Mouse (Mus musculus) thymus, postnatal 4 days (tissue): ENCODE data around the gene 0610010F05Rik.
"Not testable (repeated sequence)": the region's sequence is repeated elsewhere in the genome, so short reads cannot be mapped to it uniquely, and the experiment has no call there.

Experiments used
- DNase-seq: peaks from one replicate; pipeline ENCODE4 v3.0.0; 2021

0610010F05Rik gene

DNA sequence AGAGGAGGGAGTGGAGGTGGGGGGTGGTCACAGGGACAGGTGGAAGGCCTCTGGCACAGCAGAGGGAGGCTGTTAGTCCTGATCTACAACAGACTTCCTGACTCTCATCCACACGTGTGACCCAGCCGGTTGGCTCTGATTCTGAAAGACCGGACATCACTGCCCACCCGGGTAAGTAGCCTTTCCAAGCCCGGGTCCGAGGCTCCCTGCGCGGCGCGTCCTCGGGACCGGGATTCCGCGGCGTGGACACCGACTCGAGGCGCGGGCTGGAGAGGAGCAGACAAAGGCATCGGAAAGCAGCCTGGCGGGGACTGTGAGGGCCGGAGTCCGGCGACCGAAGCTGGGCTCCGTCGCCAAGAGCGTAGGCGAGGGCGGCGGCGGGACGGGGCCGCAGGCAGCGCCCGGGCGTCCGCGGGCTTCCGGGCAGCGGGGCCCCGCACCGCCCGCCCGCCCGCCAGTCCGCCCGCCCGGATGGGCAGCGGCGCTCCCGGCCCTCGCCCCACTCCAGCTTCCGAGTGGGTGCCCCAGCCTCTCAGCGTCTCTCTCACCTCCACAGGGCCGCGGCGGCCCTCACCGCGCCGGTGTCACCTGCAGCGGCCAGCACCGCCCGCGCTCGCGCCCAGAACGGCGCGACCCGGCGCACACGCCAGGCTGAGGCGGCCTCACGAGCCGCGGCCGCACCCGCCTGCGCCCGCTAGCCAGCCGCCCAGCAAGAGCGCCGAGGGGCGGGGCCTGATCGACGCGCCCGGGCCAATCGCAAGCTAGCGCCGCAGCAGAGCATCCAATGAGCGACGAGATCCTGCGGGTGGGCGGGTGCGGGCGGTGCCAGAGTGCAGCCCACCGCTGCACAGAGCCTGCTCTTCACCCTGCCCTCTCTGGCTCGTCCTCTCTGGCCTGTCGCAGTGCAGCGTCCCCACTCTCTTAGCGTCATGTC is at the start of gene 0610010F05Rik:
TSS of gene 0610010F05Rik (minus strand) at position 695 of the 934 bp plus-strand sequence.
- DNase-seq = peak; percentile 87

DNA sequence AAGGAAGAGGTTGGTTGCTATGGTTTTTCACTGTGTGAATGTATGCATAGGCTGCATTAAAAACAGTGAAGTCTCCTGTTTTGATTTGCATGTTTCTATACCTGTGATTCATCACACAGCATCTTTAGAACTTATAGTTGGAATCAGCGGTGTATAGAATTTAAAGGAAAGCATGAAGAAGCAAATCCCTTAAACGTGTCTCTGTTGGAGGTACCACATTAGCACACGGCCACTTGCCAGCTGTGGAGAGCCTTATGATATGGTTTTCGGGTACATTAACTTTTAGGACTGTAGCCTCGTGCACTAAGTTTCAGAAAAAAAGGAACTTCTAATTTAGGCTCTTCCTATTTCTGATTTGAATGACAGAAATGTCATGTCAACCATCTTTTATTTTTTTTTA is 49.1 kb upstream of the 0610010F05Rik start:
- no peak for DNase-seq

GRCm38 (mm10) chr11:23680435-23680950 is 47.1 kb upstream of the 0610010F05Rik start:
- DNase-seq = no peak

DNA sequence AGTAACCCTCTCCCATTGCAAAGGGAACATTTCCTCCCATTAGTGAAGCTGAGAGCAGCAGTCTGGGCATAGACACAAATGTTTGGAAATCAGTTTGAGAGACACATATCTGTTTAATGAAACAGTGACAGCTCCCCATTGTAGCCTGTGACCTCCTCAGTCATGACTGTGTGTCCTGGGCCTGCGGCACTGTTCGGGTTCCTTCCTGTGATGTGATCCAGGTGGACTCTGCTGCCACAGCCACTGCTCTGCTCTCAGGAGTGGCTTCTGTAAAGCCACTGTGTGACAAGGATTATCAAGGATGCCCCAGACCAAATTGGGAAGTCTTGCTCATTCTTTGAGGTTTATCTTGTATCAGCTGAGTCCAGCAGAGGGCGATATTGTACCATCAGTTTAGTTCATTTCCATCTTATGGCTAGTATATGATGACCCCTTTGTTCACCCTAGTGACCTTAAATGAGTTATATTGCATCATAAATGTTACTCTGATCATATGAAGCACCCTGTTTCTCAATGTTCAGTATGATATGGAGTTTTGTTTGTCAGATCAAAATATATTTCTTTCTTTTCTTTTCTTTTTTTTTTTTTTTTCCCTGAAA is 45.7 kb upstream of the 0610010F05Rik start:
- peak; percentile 71 for DNase-seq

DNA sequence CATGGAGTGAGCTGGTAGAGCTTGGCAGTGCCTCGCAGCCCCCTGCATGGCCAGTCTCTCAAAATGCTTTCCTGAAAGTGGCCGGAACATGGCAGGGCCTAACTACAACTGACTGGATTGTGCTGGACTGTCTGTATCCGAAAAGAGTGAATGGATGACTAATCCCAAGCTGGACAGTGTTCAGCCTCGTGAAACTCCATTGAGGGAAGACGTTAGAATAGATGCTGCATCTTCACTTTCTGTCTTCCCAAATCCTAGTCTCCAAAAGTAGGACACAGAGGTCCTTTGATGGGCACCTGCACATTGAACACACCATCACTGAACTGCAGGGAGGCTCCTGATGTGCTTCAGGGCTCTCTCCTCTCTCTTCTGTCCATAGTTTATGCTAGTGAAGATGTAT is 42.7 kb upstream of the 0610010F05Rik start:
- DNase-seq = no peak

DNA sequence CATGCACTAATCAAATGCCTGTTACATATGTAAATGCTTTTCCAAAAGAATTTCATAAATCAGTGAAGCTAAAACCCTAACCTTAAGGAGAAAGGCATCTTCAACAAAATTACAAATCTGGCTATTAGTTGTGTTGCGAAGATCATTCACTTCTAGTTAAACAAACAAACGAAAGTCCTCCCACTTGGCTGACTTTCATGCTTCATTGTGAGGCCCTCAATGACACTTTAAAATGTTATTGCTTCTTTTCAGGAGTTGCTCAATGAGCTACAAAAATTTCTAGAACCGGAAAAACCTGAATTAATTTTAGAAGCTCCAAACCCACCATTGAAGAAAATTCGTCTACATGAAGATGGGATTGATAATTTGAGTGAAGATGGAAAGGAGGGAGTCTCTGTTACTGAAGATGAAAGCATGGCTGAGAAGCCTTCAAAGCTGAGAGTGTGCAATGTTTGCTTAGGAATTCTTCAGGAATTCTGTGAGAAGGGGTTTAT is 38.9 kb upstream of the 0610010F05Rik start:
- DNase-seq = no peak

DNA sequence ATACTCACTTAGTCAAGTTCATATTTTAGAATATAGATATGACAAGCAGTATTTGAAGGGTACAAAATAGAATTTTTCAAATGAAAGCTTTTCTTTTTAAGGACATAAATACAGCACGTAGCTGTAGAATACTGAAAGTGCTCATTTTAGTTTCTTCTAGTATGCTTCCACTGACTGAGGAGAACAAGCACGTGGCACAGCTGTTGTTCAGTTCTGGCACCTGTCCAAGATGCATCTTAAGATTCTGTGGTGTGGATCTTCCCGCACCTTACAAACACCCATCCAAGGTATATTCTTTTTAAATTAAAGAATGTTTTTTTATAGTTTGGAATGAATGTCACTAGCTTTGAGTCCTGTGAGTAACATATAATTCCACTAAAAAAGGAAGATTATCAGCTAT is 33.7 kb upstream of the 0610010F05Rik start:
- DNase-seq = no peak

DNA sequence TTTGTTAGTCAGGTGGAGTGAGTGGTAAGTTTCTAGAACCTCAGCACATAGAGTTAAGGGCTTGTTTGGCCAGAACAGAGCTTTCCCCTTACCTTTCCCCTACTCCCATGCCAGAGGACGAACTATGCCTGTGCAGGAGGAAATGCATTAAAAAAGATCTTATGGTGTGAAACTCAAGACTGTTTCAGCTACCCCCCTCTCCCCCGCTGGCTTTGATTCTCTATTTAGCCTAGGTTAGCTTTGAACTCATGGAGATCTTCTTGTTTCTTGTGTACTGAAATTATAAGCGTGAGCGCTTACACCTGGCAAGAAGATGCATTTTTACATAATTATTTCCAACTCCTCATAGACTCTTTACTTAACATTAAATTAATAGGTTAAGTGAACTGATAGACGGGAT is 33.1 kb upstream of the 0610010F05Rik start:
- no peak for DNase-seq

DNA sequence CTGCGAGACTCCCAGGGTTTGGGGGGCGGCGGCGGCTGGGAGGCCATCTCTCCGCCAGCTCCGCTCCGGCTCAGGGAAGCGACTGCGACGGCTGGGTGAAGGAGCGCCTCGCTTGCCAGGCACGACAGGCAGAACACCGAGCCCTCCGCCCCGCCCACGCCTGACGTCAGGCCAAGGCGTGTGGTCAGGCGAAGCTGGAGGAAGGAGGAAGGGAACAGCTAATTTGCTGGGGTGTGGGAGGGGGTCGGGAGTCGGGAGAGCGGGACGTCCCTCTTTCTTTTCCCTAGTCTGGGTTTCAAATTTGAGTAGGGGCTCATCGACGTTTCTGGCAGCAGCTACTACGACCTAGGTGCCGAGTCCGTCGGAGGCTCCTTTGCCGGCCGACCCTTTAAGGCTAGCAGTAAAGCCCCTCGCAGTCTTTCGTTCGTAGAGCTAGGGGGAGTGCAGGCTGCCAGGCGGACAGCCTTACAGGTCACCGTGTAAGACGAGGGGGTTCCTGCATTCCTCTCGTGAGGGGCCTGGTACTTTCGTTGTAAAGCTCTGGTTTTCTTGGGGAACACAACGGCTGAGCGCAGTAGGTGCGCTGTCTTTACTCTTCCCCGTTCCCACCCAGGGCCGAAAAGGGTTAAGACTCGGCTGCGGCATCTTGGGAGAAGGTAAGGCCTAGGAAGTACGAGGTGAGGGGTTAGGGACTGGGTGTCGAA is 32.5 kb upstream of the 0610010F05Rik start, which contains the start of gene Pex13:
TSS of gene Pex13 (minus strand) at position 162 of the 704 bp plus-strand sequence.
- DNase-seq = peak; percentile 92

DNA sequence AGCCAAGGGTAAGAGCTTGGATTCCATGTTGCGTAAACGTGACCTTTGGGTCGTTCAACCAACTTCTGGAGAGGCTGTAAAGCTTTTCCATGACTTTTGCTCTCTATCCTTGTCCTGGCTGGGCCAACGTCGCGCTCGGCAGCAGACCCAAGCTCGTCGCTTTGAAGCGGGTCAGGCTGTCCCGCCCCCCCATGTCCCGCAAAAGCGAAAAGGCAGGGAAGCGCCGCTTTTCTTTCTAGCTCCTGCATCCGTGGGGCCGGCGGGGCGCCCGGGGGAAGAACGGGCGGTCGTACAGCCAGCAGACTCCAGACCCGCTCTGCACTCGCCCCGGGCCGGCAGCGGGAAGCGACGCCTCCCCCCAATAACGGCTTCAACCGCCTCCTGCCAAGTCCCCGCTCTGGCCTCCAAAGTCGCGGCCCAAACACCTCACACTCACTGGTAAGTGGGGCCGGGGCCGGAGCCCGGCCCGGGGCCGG is 31.9 kb upstream of the 0610010F05Rik start, which contains the start of gene Pus10:
TSS of gene Pus10 (plus strand) at position 364 of the 476 bp plus-strand sequence.
- DNase-seq = no peak

DNA sequence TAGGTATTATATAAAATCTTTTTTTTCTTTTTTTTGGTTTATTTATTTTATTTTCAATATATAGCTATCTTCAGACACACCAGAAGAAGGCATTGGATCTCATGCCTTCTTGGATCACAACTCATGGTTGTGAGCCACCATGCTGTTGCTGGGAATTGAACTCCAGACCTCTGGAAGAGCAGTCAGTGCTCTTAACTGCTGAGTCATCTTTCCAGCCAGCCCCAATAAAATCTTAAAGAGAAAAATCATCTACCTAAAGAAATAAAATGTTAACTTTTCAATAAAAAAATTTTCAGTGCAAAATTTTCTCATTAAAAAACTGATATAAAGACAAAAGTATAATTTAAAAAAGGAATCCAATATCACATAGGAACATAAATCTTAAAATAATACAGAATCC is 30.8 kb upstream of the 0610010F05Rik start:
- DNase-seq = no peak

DNA sequence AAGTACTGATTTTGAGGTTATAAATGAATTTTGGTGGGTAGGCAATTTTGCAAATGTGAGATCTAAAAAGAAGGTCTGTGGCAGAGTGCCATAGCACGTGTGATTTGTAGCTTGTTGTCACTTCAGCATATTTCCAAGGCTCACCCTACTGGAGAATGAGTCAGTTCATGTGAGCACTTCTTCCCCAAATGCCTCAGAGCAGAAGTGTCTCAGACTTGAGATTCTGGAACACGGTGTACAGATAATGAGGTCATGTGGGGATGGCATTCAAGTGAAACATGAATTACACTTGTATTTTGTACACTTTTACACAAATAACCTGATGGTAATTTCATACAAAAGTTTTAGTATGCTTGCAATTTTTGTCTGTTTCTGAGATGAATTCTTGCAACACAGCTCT is 24.4 kb upstream of the 0610010F05Rik start:
- no peak for DNase-seq

- no peak for DNase-seq
These were observed 20.2 kb upstream of the 0610010F05Rik start for GRCm38 (mm10) chr11:23653666-23654065.

DNA sequence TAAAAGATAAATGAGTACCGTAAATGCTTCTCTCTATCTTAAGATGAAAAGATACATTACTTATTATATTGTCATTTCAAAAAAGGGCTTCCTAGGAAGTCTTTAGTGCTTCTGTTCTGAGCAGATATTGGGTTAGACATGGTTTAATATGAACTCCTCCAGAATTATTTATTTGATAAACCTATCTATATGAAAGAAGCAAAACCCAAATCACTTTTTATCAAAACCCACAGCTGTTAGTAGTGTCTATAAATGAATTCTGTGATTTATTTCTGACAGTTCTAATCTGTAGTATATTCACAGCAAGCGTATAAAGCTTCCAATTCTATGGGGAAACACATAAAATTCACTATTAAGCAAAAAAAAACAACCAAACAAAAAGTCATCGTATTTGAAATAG is 14.4 kb upstream of the 0610010F05Rik start:
- DNase-seq = no peak

- no peak for DNase-seq
These were observed 14.0 kb upstream of the 0610010F05Rik start for GRCm38 (mm10) chr11:23647431-23647830.

DNA sequence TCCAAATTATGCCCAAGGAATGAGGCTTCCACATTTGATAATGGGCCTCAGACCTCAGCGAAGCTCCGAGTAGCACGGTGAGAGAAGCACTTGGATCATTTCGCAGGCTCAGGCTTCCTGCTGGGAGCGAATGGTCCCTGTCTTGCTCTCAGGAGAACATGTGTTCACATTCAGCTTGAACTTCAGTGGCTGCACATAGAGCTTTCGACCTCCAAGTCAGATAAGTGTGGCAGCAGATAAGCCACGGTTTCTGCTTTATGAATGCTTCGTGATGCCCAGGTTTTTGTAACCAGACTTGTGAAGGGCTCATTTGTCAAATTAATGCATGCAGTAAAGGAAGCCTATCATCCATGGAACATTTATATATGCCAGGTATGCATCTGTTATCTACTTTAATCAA is 1.1 kb upstream of the 0610010F05Rik start:
- no peak for DNase-seq

- DNase-seq = no peak
These were observed 408 bp upstream of the 0610010F05Rik start for GRCm38 (mm10) chr11:23633879-23634215.

DNA sequence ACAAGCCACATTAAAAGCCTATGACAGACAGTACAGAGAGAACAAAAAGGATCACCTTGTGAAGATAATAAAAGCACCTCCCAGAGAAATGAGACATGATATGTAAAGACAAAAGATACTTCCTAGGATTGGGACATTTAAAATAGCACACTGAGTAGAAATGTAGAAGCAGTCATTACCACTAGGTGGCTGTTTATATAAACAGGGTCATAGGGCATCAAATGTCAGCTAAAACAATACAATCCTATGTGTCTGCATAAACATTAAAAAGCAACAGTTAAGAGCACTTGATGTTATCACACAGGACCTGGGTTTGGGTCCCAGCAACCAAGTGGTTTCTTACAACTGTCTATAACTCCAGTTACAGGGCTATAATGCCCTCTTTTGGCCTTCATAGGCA is 2.8 kb downstream of the 0610010F05Rik start:
- DNase-seq = no peak

DNA sequence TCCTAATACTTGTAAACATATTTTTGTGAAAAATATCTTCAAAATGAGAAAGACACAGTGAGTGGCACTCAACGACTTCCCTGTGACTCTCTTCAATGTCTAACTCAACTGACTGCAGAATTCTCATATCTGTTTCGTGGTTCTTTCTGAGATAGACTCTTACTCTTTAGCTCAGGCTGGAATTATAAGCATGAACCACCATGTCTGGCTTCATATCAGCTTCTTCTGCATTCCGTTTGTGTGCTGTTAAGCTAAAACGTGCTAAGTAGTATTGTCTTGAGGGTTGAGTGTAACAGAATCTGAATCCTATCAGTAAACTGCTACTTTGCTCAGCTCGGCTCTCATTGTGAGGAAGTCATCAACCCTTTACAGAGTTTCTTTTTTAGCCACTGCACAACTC is 14.4 kb downstream of the 0610010F05Rik start:
- no peak for DNase-seq

GRCm38 (mm10) chr11:23614546-23614945 is 18.9 kb downstream of the 0610010F05Rik start:
- DNase-seq = no peak

GRCm38 (mm10) chr11:23607291-23607690 is 26.1 kb downstream of the 0610010F05Rik start:
- DNase-seq = not testable (repeated sequence)

GRCm38 (mm10) chr11:23570130-23570529 is 63.3 kb downstream of the 0610010F05Rik start:
- DNase-seq = peak; percentile 23

DNA sequence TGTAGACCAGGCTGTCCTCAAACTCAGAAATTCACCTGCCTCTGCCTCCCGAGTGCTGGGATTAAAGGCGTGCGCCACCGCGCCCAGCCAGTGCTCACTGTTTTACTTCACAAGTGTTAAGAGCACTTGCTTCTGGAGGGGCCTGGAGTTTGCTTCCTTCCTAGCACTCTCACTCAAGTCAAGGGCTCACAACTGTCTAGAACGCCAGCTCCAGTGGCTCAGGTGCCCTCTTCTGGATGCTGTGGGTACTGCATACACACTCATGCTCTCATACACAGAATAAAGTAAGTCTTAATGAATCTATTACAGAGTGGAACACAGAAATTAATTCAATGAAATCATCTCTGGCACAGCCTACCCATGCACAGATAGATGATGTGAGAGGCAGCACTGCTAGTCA is 67.7 kb downstream of the 0610010F05Rik start:
- DNase-seq = peak; percentile 86
